Mouse (Mus musculus) thymus, postnatal 0 days (tissue): ENCODE data around the gene Trpc4ap. TPM values are rescaled to one million over a fixed set of nuclear protein-coding genes. Genes with fewer than 3 reads are reported as not detected.
A peak's percentile ranks its signal among the peaks of the same experiment; 100 is the strongest.
"Not testable (repeated sequence)": the region's sequence is repeated elsewhere in the genome, so short reads cannot be mapped to it uniquely, and the experiment has no call there.

Experiments used
- DNase-seq: peaks from one replicate; pipeline ENCODE4 v3.0.0-alpha.2; 2015; ENCODE audit warnings: low spot score
- microRNA counts: library from miRNA; unstranded; fragments of <30 nt; microRNA quantifications from one replicate; lab custom pipeline; 2015
- microRNA-seq: library from miRNA; unstranded; fragments of <30 nt; microRNA quantifications from one replicate; pipeline ENCODE4, GENCODE M21; 2016; ENCODE audit warnings: borderline number of aligned reads
- polyA plus RNA-seq: library from polyadenylated mRNA; unstranded; fragments of >200 nt; fragmentation: Nextera tagmentation; extraction: Ambion mirVana; gene quantifications from 2 replicates; pipeline ENCODE4 v1.2.1, GENCODE M21; 2015

Gene Trpc4ap
- polyA plus RNA-seq, 1 experiment from 2014 or later: 217 TPM

DNA sequence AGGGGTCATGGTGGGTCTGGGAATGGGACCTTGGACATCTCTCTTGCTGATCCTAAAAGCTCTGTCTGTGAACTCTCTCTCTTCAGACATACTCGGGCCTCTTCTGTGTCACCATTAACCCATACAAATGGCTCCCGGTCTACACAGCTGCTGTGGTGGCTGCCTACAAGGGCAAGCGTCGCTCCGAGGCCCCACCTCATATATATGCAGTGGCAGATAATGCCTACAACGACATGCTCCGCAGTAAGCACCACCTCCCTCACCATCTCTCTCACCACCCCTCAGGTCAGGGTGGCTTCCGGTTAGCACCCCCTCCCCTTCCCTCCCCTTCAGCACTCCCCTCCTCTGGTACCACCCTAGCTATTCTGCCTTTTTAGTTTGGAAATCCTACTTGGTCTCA is 78.2 kb downstream of the Trpc4ap start:
- DNase-seq: no peak

DNA sequence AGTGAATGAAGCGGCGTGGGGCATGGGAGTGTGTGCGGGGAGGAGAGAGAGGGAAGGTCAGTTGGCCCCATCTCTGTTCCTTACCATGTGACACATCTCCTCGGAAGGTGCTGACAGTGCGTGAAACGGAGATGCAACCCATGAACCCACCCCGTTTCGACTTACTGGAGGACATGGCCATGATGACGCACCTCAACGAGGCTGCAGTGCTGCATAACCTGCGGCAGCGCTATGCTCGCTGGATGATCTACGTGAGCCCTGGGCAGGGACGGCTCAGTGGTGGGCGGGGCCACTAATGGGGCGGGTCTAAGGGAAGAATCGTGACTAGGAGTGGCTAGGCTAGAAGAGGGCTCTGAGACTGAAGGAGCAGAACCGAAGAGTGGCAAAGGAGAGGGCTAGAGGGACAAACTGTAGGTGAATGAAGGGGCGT is 78.8 kb downstream of the Trpc4ap start:
- peak; percentile 72 for DNase-seq

GRCm38 (mm10) chr2:155611834-155612550 is 80.2 kb downstream of the Trpc4ap start:
- no peak for DNase-seq

GRCm38 (mm10) chr2:155610978-155611377 is 81.2 kb downstream of the Trpc4ap start, which contains the start of gene Myh7b:
Gene Myh7b (plus strand): TSS chr2:155611212.
- no peak for DNase-seq

GRCm38 (mm10) chr2:155606360-155606759 is 85.8 kb downstream of the Trpc4ap start:
- no peak for DNase-seq

GRCm38 (mm10) chr2:155605236-155605589 is 87.0 kb downstream of the Trpc4ap start:
- not testable (repeated sequence) for DNase-seq

DNA sequence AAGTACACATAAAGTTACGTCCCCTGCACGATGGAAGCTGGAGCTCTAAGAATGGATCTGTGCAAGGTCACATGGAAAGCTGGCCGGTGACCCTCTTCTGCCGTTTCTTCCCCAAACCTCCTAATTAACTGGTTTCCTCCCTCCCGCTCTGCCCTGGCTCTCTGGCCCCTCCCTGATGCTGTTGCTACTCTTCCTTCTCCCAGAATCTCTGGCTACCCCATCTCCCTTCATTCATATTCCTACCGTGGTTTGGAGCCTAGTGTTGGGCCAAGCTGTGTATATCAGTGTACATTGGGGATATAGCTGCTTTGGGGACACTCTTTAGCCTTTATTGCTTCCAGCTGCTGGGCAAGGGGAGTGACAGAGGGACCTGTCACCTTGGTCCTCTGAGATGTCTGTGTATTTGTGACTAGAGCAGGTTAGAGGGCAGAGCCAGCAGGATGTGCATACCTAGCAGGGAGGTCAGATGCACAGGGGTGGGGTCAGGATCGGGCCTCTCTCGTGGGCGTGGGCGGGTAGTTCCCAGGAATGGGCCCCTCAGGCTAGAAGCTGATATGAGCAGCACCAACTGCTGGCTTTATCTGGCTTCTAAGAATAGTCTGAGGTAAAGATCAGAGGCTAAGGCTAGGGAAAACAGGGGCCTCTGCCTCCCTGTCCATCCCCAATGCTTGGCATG is 87.5 kb downstream of the Trpc4ap start:
- DNase-seq: no peak

GRCm38 (mm10) chr2:155603707-155604106 is 88.5 kb downstream of the Trpc4ap start:
- no peak for DNase-seq

- DNase-seq: no peak
Observed at GRCm38 (mm10) chr2:155595516-155595915, 96.7 kb downstream of the Trpc4ap start.

- no peak for DNase-seq
Observed at GRCm38 (mm10) chr2:155592854-155593283, 99.3 kb downstream of the Trpc4ap start.

DNA sequence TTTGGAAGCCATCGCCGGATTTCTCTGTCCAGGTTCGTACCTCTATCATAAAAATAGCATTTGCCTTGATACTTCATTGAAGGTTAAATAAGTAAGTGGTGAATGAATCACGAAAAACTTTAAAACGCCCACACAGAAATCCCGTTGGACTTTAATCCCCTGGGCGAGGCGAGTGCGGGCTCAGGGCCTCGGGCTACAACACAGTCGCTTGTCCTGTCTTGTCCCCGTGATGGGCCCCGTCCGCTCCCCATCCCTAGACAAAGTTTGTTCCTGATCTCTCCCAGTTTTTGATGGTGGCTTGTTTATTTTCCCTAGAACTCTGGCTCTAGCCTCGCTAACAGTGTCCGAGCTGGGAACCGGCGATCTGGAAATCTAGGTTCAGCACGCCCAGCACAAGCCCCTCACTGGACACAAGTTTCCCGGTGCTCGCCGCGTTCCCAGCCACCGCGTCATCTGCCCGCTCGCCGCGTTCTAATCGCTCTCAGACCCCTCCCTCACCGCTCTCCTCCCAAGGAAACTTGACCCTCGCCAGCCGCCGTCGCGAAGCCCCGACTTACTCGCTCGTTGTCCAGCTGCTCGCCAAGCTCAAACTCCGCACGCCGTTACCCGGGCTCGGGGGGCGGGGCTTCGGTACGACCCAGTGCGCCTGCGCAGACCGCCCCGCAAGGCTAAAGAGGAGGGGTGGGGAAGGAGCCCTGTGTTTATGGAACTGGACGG is 99.9 kb downstream of the Trpc4ap start, which contains the start of gene Gss:
Gss (minus strand) TSS at position 674 of the 717 bp plus-strand sequence.
- peak; percentile 91 for DNase-seq

GRCm38 (mm10) chr2:155591676-155592075 is 100.5 kb downstream of the Trpc4ap start:
- DNase-seq: no peak

DNA sequence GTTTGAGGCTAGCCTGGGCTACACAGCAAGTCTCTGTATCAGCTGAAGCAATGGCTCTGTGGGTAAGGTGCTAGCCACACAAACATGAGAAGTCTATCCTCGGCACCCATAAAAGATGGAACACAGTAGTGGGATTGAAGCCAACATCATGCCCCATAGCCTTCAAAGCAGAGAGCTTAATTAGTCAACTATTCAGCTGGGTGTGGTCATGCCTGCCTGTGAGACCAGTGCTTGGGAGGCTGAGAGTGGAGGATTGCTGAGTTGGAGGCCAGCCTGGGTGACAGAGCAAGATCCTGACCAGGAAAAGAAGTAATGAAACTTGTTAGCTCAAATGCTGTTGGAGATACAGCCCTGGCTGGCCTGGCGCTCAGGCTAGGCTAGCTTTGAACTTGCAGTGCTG is 101.3 kb downstream of the Trpc4ap start:
- DNase-seq: no peak

GRCm38 (mm10) chr2:155589521-155589920 is 102.7 kb downstream of the Trpc4ap start:
- DNase-seq: no peak

GRCm38 (mm10) chr2:155588136-155588535 is 104.0 kb downstream of the Trpc4ap start:
- no peak for DNase-seq

GRCm38 (mm10) chr2:155585486-155585885 is 106.7 kb downstream of the Trpc4ap start:
- no peak for DNase-seq

DNA sequence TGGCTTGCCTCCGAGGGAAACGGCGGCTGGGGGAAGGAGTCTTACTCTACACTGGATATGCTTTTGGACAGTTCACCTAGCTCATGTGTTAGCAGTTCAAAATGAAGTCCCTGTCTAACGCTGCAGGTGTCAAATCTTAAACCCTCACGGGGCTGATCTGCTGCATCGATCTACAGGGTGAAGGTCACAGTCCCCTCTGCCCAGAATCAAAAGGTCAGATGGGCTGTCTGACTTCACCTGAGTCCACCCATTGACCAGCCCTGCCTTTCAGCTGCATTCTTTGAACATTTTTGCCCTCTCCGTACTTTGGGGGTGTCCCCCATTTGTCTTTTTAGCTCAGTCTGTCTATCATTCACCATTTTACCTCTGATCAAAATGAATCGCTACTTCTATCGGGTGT is 107.1 kb downstream of the Trpc4ap start:
- DNase-seq: no peak

MicroRNAs encoded within 50 kb of the gene (microRNA counts, 519-probe panel; counts per million panel counts)
- 473 counts per million, percentile 71 among the panel's probes with 10 or more counts for microRNA mmu-miR-499 (lab: Ali Mortazavi, UCI)

Small RNA genes within 50 kb of the gene (microRNA-seq; reads per million reads assigned to microRNA genes)
- gene Mir499: 13.3 reads per million, percentile 21 among the genes with 10 or more reads in this experiment

Other genes starting within 250 kb of the Trpc4ap start
- 14.9 and 17.7 TPM in 2 replicates for gene Ncoa6, start 218.5 kb downstream of the Trpc4ap start, polyA plus RNA-seq
- 29.8 and 35.7 TPM in 2 replicates for gene Acss2, start 174.4 kb downstream of the Trpc4ap start, polyA plus RNA-seq
- gene Ggt7, start 174.1 kb downstream of the Trpc4ap start, polyA plus RNA-seq: 2.8 and 3.6 TPM in 2 replicates
- gene Gss, start 99.6 kb downstream of the Trpc4ap start, polyA plus RNA-seq: 29.4 and 33.8 TPM in 2 replicates
- gene Myh7b, start 81.2 kb downstream of the Trpc4ap start, polyA plus RNA-seq: 0.17 and 0.18 TPM in 2 replicates
- gene Edem2, start 37.1 kb upstream of the Trpc4ap start, polyA plus RNA-seq: 49.2 and 50.8 TPM in 2 replicates
- gene Gm17581, start 43.5 kb upstream of the Trpc4ap start, polyA plus RNA-seq: not detected in 2 replicates
- 3.3 and 4.4 TPM in 2 replicates for gene Procr, start 58.7 kb upstream of the Trpc4ap start, polyA plus RNA-seq
- gene Mmp24, start 83.0 kb upstream of the Trpc4ap start, polyA plus RNA-seq: 0.06 and 0.07 TPM in 2 replicates
- gene BC029722, start 127.0 kb upstream of the Trpc4ap start, polyA plus RNA-seq: 24.0 and 24.4 TPM in 2 replicates
- gene Eif6, start 134.5 kb upstream of the Trpc4ap start, polyA plus RNA-seq: 232 and 242 TPM in 2 replicates
- gene Fam83c, start 142.5 kb upstream of the Trpc4ap start, polyA plus RNA-seq: 0.05 and 0.06 TPM in 2 replicates
- 56.9 and 58.2 TPM in 2 replicates for gene Uqcc1, start 237.9 kb upstream of the Trpc4ap start, polyA plus RNA-seq
- not detected in 2 replicates for gene Gm15557, start 248.3 kb upstream of the Trpc4ap start, polyA plus RNA-seq